Mouse (Mus musculus) hindbrain, embryonic 13.5 days (tissue): ENCODE measurements around the gene Sh3bp5l. TPM values are rescaled to one million over a fixed set of nuclear protein-coding genes. Genes with fewer than 3 reads are reported as not detected.
A peak's percentile ranks its signal among the peaks of the same experiment; 100 is the strongest.
"Not testable (repeated sequence)": the region's sequence is repeated elsewhere in the genome, so short reads cannot be mapped to it uniquely, and the experiment has no call there.

Source experiments
- ATAC-seq: fragments of 200-750 bp; cut with Nextera tagmentation; 2 replicates; pipeline ENCODE4 v1.8.0; 2017; ENCODE audit warnings: moderate TSS enrichment; ENCODE audit not compliant: low FRiP score
- H3K27ac ChIP-seq: fragments of 300-500 bp; sonication (generic); 2 replicates; pipeline ENCODE4 v1.5.1; 2015; ENCODE audit warnings: inconsistent platforms, mild to moderate bottlenecking, moderate library complexity
- H3K27me3 ChIP-seq: fragments of 300-500 bp; sonication (generic); 2 replicates; pipeline ENCODE4 v1.6.1; 2015; ENCODE audit warnings: mild to moderate bottlenecking, inconsistent platforms
- H3K36me3 ChIP-seq: fragments of 300-500 bp; sonication (generic); 2 replicates; pipeline ENCODE4 v1.6.1; 2015; ENCODE audit warnings: mild to moderate bottlenecking, inconsistent platforms
- H3K4me1 ChIP-seq: fragments of 300-500 bp; sonication (generic); replicated peaks from 2 replicates; pipeline ENCODE4 v1.6.1; 2015; ENCODE audit warnings: inconsistent platforms
- H3K4me2 ChIP-seq: fragments of 300-500 bp; sonication (generic); 2 replicates; pipeline ENCODE4 v1.6.1; 2015; ENCODE audit warnings: inconsistent platforms, mild to moderate bottlenecking, moderate library complexity
- H3K4me3 ChIP-seq: fragments of 300-500 bp; sonication (generic); 2 replicates; pipeline ENCODE4 v1.5.1; 2015; ENCODE audit warnings: mild to moderate bottlenecking, inconsistent platforms
- H3K9ac ChIP-seq: fragments of 300-500 bp; sonication (generic); 2 replicates; pipeline ENCODE4 v1.6.1; 2015; ENCODE audit warnings: mild to moderate bottlenecking, inconsistent platforms
- H3K9me3 ChIP-seq: fragments of 300-500 bp; sonication (generic); 2 replicates; pipeline ENCODE4 v1.6.1; 2016; ENCODE audit warnings: inconsistent platforms
- WGBS: fragments of 180-500 bp; shearing (Covaris S2); methylation state at CpG from one replicate; pipeline ENCODE4 v1.1.7; 2015; 5-methylcytosine and 5-hydroxymethylcytosine counted together
- polyA plus RNA-seq: library from polyadenylated mRNA; unstranded; fragments of >200 nt; fragmentation: Nextera tagmentation; extraction: Ambion mirVana; gene quantifications from 2 replicates; pipeline ENCODE4 v1.2.1, GENCODE M21; 2015

Sh3bp5l gene
- polyA plus RNA-seq, 1 experiment from 2014 or later: 48.5 TPM

DNA sequence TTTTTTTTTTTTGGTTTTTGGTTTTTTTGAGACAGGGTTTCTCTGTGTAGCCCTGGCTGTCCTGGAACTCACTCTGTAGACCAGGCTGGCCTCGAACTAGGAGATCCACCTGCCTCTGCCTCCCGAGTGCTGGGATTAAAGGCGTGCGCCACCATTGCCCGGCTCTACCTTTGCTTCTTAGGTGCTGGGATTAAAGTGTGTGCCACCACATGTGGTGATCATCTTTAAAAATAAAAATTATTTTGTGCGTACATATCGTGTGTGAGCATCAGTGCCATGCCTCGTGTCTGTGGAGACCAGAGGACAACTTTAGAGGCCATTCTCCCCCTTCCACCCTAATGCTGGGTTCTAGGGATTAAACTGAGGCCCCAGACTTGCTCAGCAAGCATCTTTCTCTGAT is 25.2 kb upstream of the Sh3bp5l start:
- H3K4me1 ChIP-seq: peaks cover 37% of the 10 kb centered on the region
- H3K36me3 ChIP-seq, H3K4me2 ChIP-seq, ATAC-seq, H3K9me3 ChIP-seq, H3K9ac ChIP-seq, H3K27ac ChIP-seq, H3K27me3 ChIP-seq, H3K4me3 ChIP-seq: not testable (repeated sequence)
- WGBS: 95% methylated on average over 8 of the region's 8 CpGs

DNA sequence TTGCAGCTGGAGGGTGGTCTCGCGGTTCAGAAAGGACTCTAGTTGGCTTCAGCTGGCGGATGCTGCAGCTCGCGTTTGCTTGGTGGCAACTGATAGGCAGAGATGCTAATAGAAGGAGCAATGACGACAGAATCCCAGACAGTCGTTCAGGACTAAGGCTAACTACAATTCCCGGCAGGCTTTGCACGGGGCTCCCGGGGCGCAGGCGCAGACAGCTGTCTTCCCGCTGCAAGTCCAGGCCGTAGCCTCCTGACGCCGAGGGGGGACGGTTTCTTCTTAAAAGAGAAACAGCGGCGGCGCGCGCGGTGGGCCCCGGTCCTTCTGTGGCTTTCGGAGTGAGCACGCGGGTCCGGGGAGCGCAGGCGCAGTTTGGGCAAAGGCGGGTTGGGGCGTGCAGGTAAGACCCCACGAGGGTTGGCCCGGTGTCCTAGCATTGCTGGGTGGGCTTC is 23.6 kb upstream of the Sh3bp5l start, which contains the start of gene Zfp692:
Gene Zfp692 (plus strand): TSS at position 210 of the 449 bp plus-strand sequence.
- Histone ChIP-seq H3K4me3 (peak within 1 kb of the TSS; percentile 54), H3K27ac (peak within 1 kb of the TSS; percentile 79), H3K9ac (peak within 1 kb of the TSS; percentile 77), H3K9me3 (no peaks in the 10 kb centered on the region), H3K36me3 (peaks cover 11% of the 10 kb centered on the region; the same call in 1 of the 2 replicates), H3K27me3 (no peaks in the 10 kb centered on the region), H3K4me2 (peak within 1 kb of the TSS; percentile 92), H3K4me1 (peaks cover 26% of the 10 kb centered on the region)
- WGBS: 0% methylated on average over 34 of the region's 34 CpGs
- ATAC-seq: peak; percentile 87

DNA sequence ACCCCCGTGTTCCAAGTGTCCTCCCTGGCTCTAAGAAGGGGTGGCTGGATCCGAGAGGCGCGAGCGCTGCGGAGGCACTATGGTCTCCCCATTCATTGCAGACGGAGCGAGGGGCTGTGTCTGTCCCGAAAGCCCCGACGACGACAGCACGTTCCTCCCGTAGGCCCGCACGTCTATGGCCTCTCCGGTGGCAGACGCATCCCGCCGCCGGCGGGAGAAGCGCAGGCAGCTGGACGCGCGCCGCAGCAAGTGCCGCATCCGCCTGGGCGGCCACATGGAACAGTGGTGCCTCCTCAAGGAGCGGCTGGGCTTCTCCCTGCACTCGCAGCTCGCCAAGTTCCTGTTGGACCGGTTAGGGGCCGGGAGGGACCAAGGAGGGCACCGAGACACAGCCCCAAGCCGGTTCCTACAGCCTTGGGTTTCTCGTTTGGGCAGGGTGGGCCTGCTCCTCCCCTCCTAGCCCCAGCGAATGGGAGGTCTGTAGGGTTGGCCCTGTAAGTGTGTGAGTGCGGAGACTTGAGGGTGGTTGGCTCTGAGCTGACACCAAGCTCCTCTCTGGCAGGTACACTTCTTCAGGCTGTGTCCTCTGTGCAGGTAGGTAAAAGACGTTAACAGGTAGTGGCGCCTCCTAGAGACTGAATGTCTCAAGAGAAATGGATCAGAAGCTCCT is 23.0 kb upstream of the Sh3bp5l start:
- under 1% methylated on average over 42 of the region's 42 CpGs for WGBS
- H3K4me3 ChIP-seq: peak overlapping the region; percentile 54
- H3K27me3 ChIP-seq: no peaks in the 10 kb centered on the region
- ATAC-seq: peak; percentile 62
- H3K9me3 ChIP-seq: no peaks in the 10 kb centered on the region
- H3K9ac ChIP-seq: peak overlapping the region; percentile 77
- H3K27ac ChIP-seq: peak overlapping the region; percentile 79
- H3K4me2 ChIP-seq: peak overlapping the region; percentile 92
- H3K4me1 ChIP-seq: peaks cover 26% of the 10 kb centered on the region
- H3K36me3 ChIP-seq: peaks cover 11% of the 10 kb centered on the region; the same call in 1 of the 2 replicates

DNA sequence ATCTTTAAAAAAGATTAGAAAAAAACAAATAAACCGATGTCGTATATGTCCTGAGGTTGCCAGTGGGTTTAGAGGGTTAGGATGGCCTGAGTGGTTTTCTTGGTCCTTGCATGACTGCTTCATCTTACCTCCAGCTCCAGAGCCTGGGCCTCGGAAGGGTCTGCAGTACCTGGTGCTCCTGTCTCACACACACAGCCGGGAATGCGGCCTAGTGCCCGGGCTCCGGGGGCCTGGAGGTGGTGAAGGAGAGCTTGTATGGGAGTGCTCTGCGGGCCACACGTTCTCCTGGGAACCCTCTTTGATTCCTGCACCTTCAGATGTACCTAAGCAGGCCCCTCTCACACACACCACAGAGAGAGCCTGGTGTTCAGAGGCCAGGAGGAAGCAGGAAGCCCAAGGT is 21.9 kb upstream of the Sh3bp5l start:
- Histone ChIP-seq H3K4me3 (no peak overlapping the region), H3K4me2 (no peak overlapping the region), H3K4me1 (peaks cover 23% of the 10 kb centered on the region), H3K9ac (no peak overlapping the region), H3K27ac (no peak overlapping the region), H3K9me3 (no peaks in the 10 kb centered on the region), H3K27me3 (no peaks in the 10 kb centered on the region), H3K36me3 (peaks cover 11% of the 10 kb centered on the region; the same call in 1 of the 2 replicates)
- WGBS: 95% methylated on average over 9 of the region's 9 CpGs
- ATAC-seq: no peak

DNA sequence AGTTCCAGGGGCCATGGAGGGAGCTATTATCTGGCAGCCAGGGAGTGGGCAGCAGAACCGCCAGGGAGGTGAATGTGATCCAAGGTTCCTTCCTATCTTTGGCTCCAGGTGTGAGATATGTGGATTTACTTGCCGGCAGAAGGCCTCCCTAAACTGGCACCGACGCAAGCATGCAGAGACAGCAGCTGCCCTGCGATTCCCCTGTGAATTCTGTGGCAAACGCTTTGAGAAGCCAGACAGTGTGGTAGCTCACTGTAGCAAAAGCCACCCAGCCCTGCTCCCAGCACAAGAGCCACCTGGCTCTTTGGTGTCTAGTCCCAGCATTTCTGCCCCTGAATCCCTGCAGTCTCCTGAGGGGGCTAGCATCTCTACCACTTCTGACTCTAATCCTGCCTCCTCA is 16.5 kb upstream of the Sh3bp5l start:
- WGBS: 67% methylated on average over 6 of the region's 6 CpGs

DNA sequence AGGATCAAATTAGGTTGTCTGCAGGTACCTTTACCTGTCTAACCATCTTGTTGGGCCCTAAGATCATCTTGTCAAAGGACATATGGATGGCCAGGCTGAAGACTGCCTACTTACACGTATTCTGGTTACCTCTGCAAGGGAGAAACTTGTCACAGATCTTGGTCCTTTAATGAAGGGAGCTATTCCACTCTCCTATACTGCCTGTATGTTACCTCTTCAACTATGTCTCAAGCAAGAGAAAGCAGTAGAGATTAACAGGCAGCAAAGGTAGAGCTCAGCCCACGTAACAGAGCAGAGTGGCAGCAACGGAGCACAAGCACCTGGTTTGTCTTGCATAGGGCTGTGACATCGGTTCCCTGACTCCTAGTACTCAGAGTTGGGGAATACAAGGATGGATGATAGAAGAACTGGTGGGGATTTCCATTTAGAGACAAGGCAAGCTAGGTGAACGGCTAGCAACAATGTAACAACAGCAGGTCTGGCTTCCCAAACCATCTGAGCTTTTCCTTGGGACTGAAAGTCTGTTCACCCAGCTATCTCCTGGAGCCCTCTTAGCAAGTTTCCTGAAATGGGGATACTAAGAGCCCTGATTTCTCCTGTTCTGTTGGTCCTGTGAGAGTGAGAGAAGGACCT is 14.9 kb upstream of the Sh3bp5l start:
- H3K4me1 ChIP-seq: peaks cover 4% of the 10 kb centered on the region; the same call in 1 of the 2 replicates
- no peaks in the 10 kb centered on the region for H3K9me3 ChIP-seq
- H3K4me3 ChIP-seq: no peak overlapping the region
- no peak overlapping the region for H3K27ac ChIP-seq
- peaks cover 58% of the 10 kb centered on the region for H3K36me3 ChIP-seq
- no peaks in the 10 kb centered on the region for H3K27me3 ChIP-seq
- WGBS: 94% methylated on average over 5 of the region's 5 CpGs
- no peak overlapping the region for H3K4me2 ChIP-seq
- no peak overlapping the region for H3K9ac ChIP-seq
- ATAC-seq: no peak

More for the DNA sequence above, 16.5 kb upstream of the Sh3bp5l start:
- Histone ChIP-seq H3K27ac (peak overlapping the region; percentile 9; the same call in 1 of the 2 replicates), H3K4me1 (peaks cover 4% of the 10 kb centered on the region; the same call in 1 of the 2 replicates), H3K4me3 (no peak overlapping the region), H3K36me3 (peaks cover 55% of the 10 kb centered on the region), H3K27me3 (no peaks in the 10 kb centered on the region), H3K4me2 (no peak overlapping the region), H3K9ac (no peak overlapping the region), H3K9me3 (no peaks in the 10 kb centered on the region)
- no peak for ATAC-seq

DNA sequence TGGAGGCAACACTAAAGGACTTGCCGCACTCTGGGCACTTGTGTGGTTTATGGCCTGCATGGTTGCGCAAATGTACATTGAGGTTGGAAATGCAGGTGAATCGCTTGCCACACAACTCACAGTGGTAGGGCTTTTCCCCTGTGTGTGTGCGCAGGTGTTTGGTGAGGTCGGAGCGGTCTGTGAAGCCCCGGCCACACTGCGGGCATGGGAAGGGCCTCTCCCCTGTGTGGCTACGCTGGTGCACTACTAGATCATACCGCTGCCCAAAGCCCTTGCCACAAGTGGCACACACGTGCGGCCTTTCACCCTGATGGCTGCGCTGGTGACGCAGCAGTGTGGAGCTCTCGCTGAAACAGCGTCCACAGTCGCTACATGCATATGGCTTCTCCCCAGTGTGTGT is 14.2 kb upstream of the Sh3bp5l start:
- peaks cover 57% of the 10 kb centered on the region for H3K36me3 ChIP-seq
- H3K27ac ChIP-seq: no peak overlapping the region
- 82% methylated on average over 17 of the region's 17 CpGs for WGBS
- H3K4me1 ChIP-seq: peaks cover 4% of the 10 kb centered on the region; the same call in 1 of the 2 replicates
- no peaks in the 10 kb centered on the region for H3K27me3 ChIP-seq
- no peaks in the 10 kb centered on the region for H3K9me3 ChIP-seq
- no peak overlapping the region for H3K4me3 ChIP-seq
- no peak overlapping the region for H3K4me2 ChIP-seq
- ATAC-seq: no peak
- H3K9ac ChIP-seq: no peak overlapping the region

DNA sequence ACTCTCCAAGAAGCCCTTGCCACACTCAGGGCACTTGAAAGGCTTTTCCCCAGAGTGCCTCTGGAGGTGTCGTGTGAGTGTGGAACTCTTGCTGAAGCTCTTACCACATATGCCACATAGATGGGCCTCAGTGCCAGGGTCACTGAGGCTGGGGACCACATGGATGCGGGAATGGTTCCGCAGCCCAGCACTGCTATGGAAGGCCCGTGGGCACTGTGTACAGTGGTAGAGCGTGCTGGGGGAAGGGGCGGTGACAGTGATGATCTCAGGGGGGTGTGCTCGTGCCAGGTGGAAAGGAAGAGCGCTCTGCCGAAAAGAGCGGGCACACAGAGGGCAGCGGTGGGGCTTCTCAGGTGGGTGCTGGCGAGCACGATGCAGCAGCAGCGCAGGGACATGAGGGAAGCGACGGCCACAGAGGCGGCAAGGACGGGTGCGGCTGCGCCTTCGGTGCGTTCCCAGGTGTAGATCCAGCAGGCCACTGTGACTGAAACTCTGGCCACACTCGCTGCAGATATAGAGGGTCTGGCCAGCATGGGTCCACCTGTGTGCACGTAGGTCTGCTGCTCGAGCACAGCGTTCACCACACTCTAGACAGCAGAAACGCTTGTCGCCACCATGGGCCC is 13.6 kb upstream of the Sh3bp5l start:
- Histone ChIP-seq H3K4me2 (no peak overlapping the region), H3K27ac (no peak overlapping the region), H3K9ac (no peak overlapping the region), H3K4me3 (no peak overlapping the region), H3K27me3 (no peaks in the 10 kb centered on the region), H3K9me3 (no peaks in the 10 kb centered on the region), H3K36me3 (peaks cover 55% of the 10 kb centered on the region), H3K4me1 (peaks cover 10% of the 10 kb centered on the region)
- WGBS: 69% methylated on average over 28 of the region's 28 CpGs
- no peak for ATAC-seq

DNA sequence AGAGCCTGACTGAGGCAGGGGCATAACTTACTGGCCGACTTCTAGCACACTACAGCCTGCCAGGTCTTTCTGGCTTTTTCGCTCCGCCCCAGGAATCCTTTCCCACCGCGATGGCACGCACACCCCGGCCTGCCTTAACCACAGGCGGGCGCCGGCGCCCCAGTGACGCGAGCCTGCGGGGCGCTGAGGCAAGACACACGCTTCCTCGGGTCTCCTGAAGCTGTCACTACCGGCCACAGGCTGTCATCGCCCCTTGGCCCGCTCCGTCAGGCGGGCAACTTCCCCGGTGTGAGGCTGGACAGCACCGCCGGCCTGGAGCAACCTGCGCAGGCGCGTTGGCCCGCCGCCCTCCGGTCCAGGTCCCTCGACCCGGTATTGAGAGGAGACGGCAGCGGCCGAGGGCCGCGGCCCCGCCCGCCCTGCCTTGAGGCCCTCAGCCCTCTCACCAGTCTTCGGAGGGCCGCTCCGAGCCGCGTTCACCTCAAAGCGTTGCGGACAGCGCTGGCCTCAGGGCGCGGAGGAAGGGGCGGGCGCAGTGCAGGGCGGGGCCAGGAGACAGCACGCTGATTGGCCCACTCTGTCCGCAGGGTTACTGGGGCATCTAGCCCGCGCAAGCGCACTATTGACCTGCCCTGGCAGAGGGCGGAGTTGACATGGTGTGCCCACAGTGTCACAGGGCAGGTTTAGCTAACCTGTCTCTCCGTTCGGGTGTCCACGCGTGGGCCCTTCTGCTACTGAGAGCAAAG is 7.5 kb upstream of the Sh3bp5l start:
- peak overlapping the region; percentile 81 for H3K4me3 ChIP-seq
- peak overlapping the region; percentile 73 for H3K4me2 ChIP-seq
- peaks cover 37% of the 10 kb centered on the region for H3K36me3 ChIP-seq
- H3K27ac ChIP-seq: peak overlapping the region; percentile 97
- WGBS: under 1% methylated on average over 63 of the region's 63 CpGs
- ATAC-seq: peak; percentile 98
- H3K9ac ChIP-seq: peak overlapping the region; percentile 95
- no peaks in the 10 kb centered on the region for H3K9me3 ChIP-seq
- no peaks in the 10 kb centered on the region for H3K27me3 ChIP-seq
- peaks cover 21% of the 10 kb centered on the region for H3K4me1 ChIP-seq

DNA sequence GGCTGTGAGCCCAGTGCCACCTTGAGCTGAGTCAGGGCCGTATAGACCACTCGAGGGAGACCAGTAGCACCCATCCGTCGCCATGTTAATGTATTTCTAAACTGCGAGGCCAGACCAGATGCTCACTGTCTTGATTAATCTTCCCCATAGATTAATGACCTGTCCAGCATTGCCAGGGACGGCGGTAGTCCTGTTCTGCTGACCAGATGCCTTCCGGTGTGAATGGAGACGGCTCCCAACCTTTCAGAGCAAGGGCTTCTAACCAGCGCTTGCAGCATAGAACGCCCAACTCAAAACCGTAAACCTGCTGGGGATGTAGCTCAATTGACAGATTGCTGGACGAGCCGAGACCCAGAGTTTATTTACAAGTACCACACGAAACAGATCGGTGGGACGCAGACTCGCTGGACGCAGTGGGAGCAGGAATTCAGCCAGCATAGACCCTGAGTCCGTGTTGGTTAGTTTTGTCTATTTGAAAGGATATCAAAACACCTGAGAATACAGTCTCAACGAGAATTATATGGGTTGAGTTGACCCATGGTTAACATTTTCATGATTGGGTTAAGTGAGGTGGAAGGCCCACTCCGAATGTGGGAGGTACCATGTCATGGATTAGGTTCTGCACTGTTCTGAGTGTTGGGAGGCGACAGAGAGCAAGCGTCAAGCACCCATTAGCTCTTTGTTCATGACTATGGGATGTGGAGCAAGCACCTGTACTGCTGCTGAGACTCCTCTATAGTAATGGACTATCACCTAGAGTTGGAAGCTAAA is 6.8 kb upstream of the Sh3bp5l start:
- Histone ChIP-seq H3K36me3 (peaks cover 30% of the 10 kb centered on the region), H3K4me2 (peak overlapping the region; percentile 73), H3K4me1 (peaks cover 22% of the 10 kb centered on the region), H3K27ac (peak overlapping the region; percentile 97), H3K4me3 (peak overlapping the region; percentile 81), H3K9ac (peak overlapping the region; percentile 95), H3K9me3 (no peaks in the 10 kb centered on the region), H3K27me3 (no peaks in the 10 kb centered on the region)
- 10% methylated on average over 24 of the region's 24 CpGs for WGBS
- ATAC-seq: no peak; the same call in 1 of the 2 replicates

DNA sequence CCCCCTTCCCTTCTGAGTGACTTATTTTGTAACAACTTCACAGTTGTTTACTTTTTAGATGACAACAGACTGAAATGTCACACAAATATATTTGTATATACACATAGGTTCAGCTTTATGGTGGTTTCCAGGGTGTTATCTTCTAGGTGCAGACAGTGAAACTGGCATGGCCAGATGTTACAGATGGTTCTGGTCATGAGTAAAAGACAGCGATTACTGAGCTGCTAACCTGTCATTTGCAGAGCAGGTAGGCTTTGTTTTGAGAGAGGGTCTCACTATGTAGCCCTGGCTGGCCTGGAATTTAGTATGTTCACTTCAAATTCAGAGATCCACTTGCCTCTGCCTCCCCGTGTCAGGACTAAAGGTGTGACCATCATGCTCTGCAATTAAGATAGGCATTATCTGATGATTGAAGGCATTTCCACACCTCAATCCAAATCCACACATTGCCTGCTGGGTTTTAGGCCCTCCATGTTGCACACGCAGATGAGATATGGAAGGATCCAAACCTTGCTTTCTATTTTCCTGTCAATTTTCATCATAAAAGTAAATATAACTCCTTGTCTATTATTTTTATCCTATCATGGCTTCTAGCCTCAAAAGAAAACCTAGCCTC is 5.8 kb upstream of the Sh3bp5l start:
- H3K4me2 ChIP-seq: no peak overlapping the region
- H3K27me3 ChIP-seq: no peaks in the 10 kb centered on the region
- peaks cover 31% of the 10 kb centered on the region for H3K4me1 ChIP-seq
- 92% methylated on average over 3 of the region's 3 CpGs for WGBS
- H3K9me3 ChIP-seq: no peaks in the 10 kb centered on the region
- no peak overlapping the region for H3K4me3 ChIP-seq
- peaks cover 22% of the 10 kb centered on the region for H3K36me3 ChIP-seq
- no peak overlapping the region for H3K27ac ChIP-seq
- ATAC-seq: no peak
- H3K9ac ChIP-seq: no peak overlapping the region; the same call in 1 of the 2 replicates
